Mouse (Mus musculus) adrenal gland, adult 8-10 months (tissue): ENCODE measurements around the gene Cmtr1. TPM values are rescaled to one million over a fixed set of nuclear protein-coding genes. Genes with fewer than 3 reads are reported as not detected.
"Not testable (repeated sequence)": the region's sequence is repeated elsewhere in the genome, so short reads cannot be mapped to it uniquely, and the experiment has no call there.

ENCODE experiments used
- DNase-seq: peaks from one replicate; pipeline ENCODE4 v3.0.0; 2022
- total RNA-seq, 4 experiments: library from RNA; stranded (reverse); gene quantifications; 2 replicates each; pipeline ENCODE4 v1.2.4; 2022

Cmtr1 gene
- 100 to 1,000 TPM; 108 to 175 (median 150) TPM for total RNA-seq

GRCm38 (mm10) chr17:29660076-29660761 lies at the start of gene Cmtr1:
Cmtr1 (plus strand) TSS chr17:29660595.
- DNase-seq: peak; percentile 95

DNA sequence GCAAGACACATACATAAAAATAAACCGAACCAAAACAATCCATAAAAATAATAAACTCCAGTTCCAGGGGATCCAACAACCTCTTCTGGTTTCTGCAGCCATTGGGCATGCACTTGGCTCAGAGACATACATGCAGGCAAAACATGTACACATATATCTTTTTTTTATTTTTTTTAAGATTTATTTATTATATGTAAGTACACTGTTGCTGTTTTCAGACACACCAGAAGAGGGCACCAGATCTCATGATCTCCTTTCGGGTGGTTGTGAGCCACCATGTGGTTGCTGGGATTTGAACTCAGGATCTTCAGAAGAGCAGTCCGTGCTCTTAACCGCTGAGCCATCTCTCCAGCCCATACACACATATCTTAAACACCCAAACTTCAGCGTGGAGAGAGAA lies 46.9 kb upstream of the Cmtr1 start:
- DNase-seq: not testable (repeated sequence)

GRCm38 (mm10) chr17:29614115-29615023 lies 46.0 kb upstream of the Cmtr1 start, which contains the start of the genes Rnf8 and Gm28043:
Rnf8 (plus strand) TSS chr17:29614790.
Gm28043 (plus strand) TSS chr17:29614876.
- peak; percentile 89 for DNase-seq

GRCm38 (mm10) chr17:29615024-29615551 lies 45.3 kb upstream of the Cmtr1 start:
- no peak for DNase-seq

DNA sequence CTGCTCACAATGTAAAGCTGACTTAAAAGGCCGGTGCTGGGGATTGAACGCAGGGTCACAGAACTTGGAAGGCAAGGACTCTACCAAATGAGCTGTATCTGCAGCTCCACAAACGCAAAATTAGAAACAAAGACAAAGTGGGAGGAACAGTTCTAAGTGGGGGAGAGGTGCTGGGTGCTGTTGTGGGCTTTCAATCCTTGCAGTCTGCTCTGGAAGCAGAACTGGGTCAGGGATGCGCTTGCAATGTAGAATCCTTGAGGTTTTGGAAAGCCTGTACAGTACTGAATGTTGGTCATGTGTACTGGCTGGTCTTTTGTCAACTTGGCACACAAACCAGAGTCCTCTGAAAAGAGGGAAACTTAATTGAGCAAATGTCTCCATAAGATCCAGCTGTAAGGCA lies 44.8 kb upstream of the Cmtr1 start:
- DNase-seq: peak; percentile 61

DNA sequence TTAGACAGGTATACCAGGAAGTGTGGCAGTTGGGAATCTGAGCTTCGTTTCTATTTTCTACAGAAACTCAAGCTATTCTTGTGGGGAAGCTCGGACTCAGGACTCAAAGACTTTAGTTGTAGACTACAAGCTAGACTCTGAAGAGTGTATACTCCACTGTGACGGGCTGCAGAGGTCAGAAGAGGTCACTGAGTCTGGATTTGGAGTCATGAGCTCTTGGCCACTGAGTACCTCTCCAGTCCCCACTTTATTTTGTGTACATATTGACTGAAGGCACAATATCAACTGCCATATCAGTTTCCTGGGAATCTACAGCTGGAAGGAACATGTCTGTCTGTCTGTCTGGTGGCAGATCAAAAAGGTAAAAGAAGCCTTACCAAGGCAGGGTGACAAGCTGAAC lies 41.2 kb upstream of the Cmtr1 start:
- DNase-seq: no peak

DNA sequence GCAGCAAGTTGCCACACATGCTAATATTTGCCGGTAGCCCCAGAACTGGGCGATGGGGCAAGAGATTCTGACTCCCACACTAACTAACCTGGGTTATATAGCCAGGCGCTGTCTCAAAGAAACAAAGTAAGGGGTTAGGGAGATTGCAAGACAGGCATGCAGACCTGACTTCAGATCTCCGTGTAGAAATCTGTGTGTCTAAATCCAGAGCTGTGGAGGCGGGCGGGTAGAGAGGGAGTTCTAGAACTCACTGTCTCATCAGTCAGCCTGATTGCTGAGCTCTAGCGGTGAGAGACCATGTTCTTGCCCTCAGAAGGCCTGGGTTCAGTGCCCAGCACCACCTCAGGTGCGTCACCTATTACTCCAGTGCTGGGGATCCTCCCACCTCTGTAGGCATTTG lies 36.9 kb upstream of the Cmtr1 start:
- no peak for DNase-seq

DNA sequence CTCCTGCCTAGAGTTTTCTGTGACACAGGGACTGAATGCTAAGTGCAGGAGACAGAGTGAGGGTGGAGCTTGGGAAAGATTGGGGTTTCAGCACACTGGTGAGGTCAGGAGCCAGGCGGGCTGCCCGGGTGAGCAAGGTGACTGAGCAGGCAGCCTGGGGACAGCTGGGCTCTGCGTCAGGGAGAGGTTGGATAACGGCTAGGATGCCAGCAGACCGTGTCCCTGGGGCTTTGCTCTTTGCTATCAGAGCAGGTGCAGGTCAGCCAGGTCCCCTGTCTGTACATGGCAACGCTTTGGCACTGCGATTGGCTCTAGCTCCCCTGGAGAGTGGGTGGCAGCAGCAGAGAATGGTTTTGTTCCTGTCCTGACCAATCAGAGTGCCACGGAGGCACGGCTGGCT lies 33.1 kb upstream of the Cmtr1 start:
- no peak for DNase-seq

- DNase-seq: no peak
These were observed 31.4 kb upstream of the Cmtr1 start for GRCm38 (mm10) chr17:29628946-29629345.

DNA sequence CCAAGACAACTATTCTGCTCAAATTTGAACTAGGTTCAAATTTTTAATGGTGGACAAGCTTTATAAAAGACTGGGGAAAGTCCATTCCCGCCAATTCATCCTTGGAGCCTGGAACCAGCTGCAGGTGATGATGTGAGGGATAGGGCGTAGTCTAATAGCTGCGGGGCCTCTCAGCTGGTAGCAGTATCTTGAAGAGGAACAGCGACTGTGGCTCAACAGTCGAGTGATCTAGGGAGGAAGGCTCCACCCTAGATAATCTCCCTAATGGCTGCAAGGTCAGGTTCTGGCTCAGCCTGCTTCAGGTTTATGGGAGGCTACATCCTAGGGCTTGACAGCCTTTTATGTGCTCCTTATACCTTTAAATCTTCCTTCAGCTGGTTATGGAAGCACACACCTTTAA lies 30.8 kb upstream of the Cmtr1 start:
- DNase-seq: no peak

DNA sequence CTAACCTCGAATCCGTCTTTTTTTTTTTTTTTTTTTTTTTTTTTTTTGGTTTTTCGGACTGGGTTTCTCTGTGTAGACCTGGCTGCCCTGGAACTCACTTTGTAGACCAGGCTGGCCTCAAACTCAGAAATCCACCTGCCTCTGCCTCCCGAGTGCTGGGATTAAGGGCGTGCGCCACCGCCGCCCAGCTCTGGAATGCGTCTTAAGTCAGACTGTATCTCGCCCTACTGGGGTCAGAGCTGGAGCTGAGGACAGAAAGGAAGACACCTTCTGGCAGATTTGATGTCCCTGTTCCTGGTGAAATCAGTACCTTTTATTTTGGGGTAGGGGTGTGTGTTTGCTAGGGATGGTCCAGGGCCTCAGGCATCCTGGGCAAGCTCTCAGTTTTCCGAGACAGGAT lies 28.1 kb upstream of the Cmtr1 start:
- no peak for DNase-seq

GRCm38 (mm10) chr17:29635492-29635891 lies 24.9 kb upstream of the Cmtr1 start:
- DNase-seq: no peak

- DNase-seq: no peak
These were observed 24.3 kb upstream of the Cmtr1 start for GRCm38 (mm10) chr17:29636118-29636517.

GRCm38 (mm10) chr17:29637377-29637776 lies 23.0 kb upstream of the Cmtr1 start:
- DNase-seq: no peak

- DNase-seq: no peak
These were observed 22.5 kb upstream of the Cmtr1 start for GRCm38 (mm10) chr17:29637895-29638294.

DNA sequence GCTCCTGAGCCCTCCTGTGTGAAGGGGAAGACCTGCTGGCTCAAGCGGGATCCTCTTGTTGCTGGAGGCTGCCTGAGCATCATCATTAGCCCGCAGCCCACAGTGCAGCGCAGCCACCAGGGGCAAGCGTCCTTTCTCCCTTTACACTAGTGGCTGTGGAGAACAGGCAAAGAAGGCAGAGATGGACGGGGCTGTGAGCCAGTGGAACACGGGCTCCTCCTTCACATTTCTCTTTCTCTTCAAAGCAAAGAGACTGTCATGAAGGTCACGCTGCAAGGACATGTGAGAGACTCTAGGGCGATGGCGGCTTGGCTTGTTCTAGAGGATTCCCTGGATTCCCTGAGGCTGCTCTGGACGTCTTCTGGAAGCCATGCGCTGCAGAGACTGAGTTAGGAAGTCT lies 19.4 kb upstream of the Cmtr1 start:
- peak; percentile 78 for DNase-seq

DNA sequence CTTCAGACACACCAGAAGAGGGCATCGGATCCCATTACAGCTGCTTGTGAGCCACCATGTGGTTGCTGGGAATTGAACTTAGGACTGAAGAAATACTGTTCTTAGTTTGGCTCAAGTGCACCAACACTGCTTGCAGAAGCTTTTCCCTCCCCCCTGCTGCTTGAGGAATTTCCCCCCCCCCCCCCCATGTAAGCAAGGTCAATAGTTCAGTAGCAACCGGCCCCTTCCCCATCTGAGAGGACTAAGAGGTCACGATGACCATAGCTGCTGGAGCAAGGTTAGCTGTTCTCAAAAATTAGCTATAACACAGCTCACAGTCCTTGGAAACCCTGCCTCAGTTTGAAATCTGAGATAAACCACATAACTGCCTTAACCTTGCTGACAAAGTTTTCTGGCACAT lies 18.2 kb upstream of the Cmtr1 start:
- no peak for DNase-seq

DNA sequence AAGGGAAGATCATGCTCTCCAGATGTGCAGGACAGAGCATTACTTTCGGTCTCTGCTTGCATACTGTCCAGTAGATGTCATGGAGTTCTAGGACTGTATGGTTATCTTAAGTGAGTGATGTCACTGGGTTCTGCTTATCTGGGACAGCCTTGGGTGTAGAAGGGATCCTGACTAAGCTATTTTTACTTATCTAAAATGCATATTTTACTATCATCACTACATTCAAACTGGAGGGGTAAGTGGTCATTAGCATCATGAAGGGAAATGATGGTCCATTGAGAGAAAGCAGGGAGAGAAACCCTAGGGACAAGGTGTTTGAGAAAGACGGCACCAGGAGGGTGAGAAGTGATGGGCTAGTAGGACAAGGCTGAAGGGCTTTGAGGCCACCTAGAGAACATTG lies 2.1 kb upstream of the Cmtr1 start:
- no peak for DNase-seq

GRCm38 (mm10) chr17:29660762-29661391 lies 482 bp downstream of the Cmtr1 start:
- DNase-seq: peak; percentile 25

DNA sequence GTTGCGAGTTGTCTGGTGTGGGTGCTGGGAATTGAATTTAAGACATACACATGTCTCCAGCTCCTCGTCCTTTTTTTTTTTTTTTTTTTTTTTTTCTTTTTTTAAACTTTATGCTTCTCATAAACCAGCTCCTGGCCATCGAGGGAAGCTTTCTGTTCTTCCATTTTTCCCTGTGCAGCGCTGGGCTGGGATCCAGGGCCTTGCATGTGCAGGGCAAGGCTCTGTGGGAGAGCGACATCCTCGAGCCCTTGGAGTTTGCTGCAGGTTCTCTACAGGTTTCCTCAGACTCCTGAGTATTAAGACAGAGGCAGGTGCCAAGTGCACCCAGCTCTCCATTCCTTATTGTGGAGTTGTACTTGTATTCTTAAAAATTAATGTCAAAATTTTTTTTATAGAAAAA lies 1.8 kb downstream of the Cmtr1 start:
- DNase-seq: no peak

DNA sequence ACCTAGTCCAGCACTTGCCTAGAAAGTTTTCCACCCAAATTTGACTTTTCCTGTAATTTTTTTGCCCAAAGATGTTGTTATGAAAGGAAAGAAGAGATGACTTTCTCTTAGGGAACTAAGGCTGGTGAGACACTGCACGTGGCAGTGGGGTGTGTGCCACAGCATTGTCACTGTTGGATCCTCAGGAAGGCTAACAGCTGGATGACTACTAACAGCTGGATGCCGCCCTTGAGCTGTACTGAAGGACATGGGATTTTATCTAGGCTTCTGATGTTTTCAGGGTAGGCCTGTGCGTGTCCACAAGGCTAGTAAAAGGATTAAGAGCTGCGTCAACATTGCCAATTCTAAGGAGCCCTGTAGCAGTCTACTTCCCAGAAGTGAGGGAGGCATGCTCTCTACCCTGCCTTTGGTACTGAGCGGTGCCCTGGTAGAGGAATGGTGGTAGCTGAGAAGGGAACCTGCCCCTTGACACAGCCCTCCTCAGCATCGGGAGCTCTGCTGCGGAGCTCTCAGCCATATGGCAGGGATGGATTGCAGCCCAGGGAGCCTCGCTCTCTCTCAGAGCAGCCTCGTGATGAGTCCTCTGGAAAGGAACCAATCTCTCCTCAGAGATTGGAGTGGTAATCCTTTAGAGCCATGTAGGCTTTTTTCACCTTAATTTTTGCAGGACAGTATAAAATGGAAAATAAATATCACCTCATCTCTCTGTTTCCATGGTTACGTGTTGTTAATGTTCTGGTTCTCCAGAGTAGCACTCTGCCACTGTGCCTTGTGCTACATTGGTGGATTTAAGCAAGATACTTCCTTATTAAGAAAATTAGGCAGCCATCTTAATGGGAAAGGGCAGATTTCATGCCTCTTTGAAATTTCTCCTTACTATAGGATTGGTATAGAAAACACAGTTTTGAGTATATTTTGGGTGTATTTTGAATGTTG lies 7.9 kb downstream of the Cmtr1 start:
- DNase-seq: peak; percentile 49

- no peak for DNase-seq
These were observed 8.6 kb downstream of the Cmtr1 start for GRCm38 (mm10) chr17:29669030-29669429.
